Mouse (Mus musculus): ENCODE data around the gene Gm49661.

- TF ChIP-seq CTCF (IDR thresholded peaks at IDR 0.05; ENCODE audit: low read depth, low read length): no peak
- no peak for TF ChIP-seq GATA2 (IDR thresholded peaks at IDR 0.05; ENCODE audit: borderline replicate concordance, low read depth, low read length)
- TF ChIP-seq GATA1 (IDR thresholded peaks at IDR 0.05; ENCODE audit: borderline replicate concordance, low read length): no peak
- no peak for TF ChIP-seq TAL1 (conservative IDR thresholded peaks at IDR 0.05; ENCODE audit: low read depth, low read length)
- no peak for TF ChIP-seq POLR2AphosphoS5 (IDR thresholded peaks at IDR 0.05; ENCODE audit: insufficient replicate concordance, low read depth, low read length)
Observed at GRCm38 (mm10) chr8:85016724-85017123, 47.5 kb upstream of the Gm49661 start.

Measured in G1E (cell line).